8 mouse cellular contexts compared by ENCODE assay signal in the genomic region with DNA sequence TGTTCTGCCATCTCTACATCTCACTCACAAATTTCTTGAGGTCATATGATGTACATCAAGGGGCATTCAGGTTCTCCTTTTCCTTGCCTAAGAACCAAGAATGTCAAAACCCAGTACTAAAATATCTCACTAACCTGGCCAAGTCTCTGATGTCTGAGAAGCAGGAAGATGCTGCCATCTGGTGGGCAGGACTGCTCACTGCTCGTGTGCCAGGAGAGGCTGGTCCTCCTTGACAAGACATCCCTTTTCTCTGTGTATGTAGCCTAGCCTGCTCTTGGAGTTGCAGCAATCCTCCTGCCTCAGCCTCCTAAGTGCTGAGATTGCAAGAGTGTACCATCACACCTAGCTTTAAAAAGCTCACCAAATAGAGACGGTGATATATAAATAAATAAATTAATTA. TPM values are rescaled to one million over a fixed set of nuclear protein-coding genes. Genes with fewer than 3 reads are reported as not detected.
DNase-seq lines count a peak whose midpoint lies in the region; ATAC-seq and TF ChIP-seq lines count a peak whose summit lies in the region.

No protein-coding gene starts in this region.

- peak; percentile 66 to 71 for DNase-seq in adrenal gland, adult 18-20 months (ENCODE audit: low spot score in 2 of 2)
- DNase-seq in embryo, embryonic 10 days (ENCODE audit: low spot score) = peak; percentile 89
- peak; percentile 52 to 58 for DNase-seq in gastrocnemius, postnatal 36 days
- DNase-seq in layer of hippocampus, adult 18-20 months (ENCODE audit: low spot score in 2 of 2) = peak; percentile 62 to 89
- peak; percentile 76 for DNase-seq in right cerebral cortex, adult 18-20 months
- DNase-seq in urinary bladder, postnatal 25 days (ENCODE audit: low spot score) = peak; percentile 52

- no peaks in the 10 kb centered on the region for H3K9me3 ChIP-seq in ES-Bruce4 (replicated peaks; ENCODE audit: control insufficient read depth, insufficient read depth, low read length, poor library complexity, severe bottlenecking)
- H3K9me3 ChIP-seq in lung, embryonic 16.5 days (ENCODE audit: control insufficient read depth, low read length) = no peaks in the 10 kb centered on the region

- TF ChIP-seq EP300 in ES-Bruce4 (IDR thresholded peaks at IDR 0.05; ENCODE audit: insufficient read depth, low read depth, low read length) = no peak

- H3K27ac ChIP-seq in ES-Bruce4 (ENCODE audit: insufficient read depth, low read length) = no peak overlapping the region
- H3K27ac ChIP-seq in lung, embryonic 16.5 days (ENCODE audit: low read length) = no peak overlapping the region

- H3K36me3 ChIP-seq in ES-Bruce4 (ENCODE audit: control insufficient read depth, insufficient read depth, low read length, poor library complexity, severe bottlenecking) = peaks cover 25% of the 10 kb centered on the region
- peaks cover 47% of the 10 kb centered on the region for H3K36me3 ChIP-seq in lung, embryonic 16.5 days (ENCODE audit: control insufficient read depth, insufficient read depth, low read length)

- intact Hi-C loops in gastrocnemius, postnatal 36 days (cut with DNase I) = loop anchor here (2.0 to 5.0 kb wide), 3 partner anchors 99 to 186 kb away; no protein-coding TSS in a partner anchor

- peak; percentile 57; the same call in 1 of the 2 replicates for ATAC-seq in lung, embryonic 16.5 days (ENCODE audit: low read depth)

- H3K4me1 ChIP-seq in ES-Bruce4 (ENCODE audit: control insufficient read depth, insufficient read depth, low read length) = no peaks in the 10 kb centered on the region
- H3K4me1 ChIP-seq in lung, embryonic 16.5 days (replicated peaks; ENCODE audit: control insufficient read depth, insufficient read depth, low read length) = no peaks in the 10 kb centered on the region

- TF ChIP-seq CTCF in ES-Bruce4 (IDR thresholded peaks at IDR 0.05; ENCODE audit: low read depth, low read length) = peak; percentile 94

- H3K4me2 ChIP-seq in lung, embryonic 16.5 days (ENCODE audit: low read depth, low read length) = no peak overlapping the region

- H3K9ac ChIP-seq in ES-Bruce4 (ENCODE audit: low read depth, poor library complexity, severe bottlenecking) = no peak overlapping the region
- no peak overlapping the region for H3K9ac ChIP-seq in lung, embryonic 16.5 days (ENCODE audit: low read length)

- no peak for TF ChIP-seq POLR2A in ES-Bruce4 (IDR thresholded peaks at IDR 0.05; ENCODE audit: insufficient read depth, low read length)

- 38% methylated on average over 2 of the region's 2 CpGs for WGBS in lung, embryonic 16.5 days

- no peak overlapping the region for H3K4me3 ChIP-seq in ES-Bruce4 (ENCODE audit: low read depth, low read length)
- no peak overlapping the region for H3K4me3 ChIP-seq in lung, embryonic 16.5 days (ENCODE audit: low read length)

- H3K27me3 ChIP-seq in ES-Bruce4 (ENCODE audit: control insufficient read depth, insufficient read depth, low read length, poor library complexity, severe bottlenecking) = no peaks in the 10 kb centered on the region
- H3K27me3 ChIP-seq in lung, embryonic 16.5 days (ENCODE audit: control insufficient read depth, insufficient read depth, low read depth, low read length) = no peaks in the 10 kb centered on the region

RNA-seq across cellular contexts. Expression of a gene that starts 11.9 kb away (rescaled TPM):
- polyA plus RNA-seq in ES-Bruce4 (2011; ENCODE audit: insufficient read depth, insufficient read length, low read depth, missing spikeins) = 99.6 and 101 TPM in 2 replicates
- 10 to 100 TPM; 44.5 to 48.5 TPM for total RNA-seq in adrenal gland, adult 18-20 months (2021)
- total RNA-seq in gastrocnemius, postnatal 36 days (2021) = 10 to 100 TPM; 10.4 to 12.2 TPM
- total RNA-seq in layer of hippocampus, adult 18-20 months (2021) = 10 to 100 TPM; 56.8 to 58.9 TPM
- polyA plus RNA-seq in lung, embryonic 16.5 days (2015; fragmentation: Nextera tagmentation; extraction: Ambion mirVana) = 57.9 and 64.5 TPM in 2 replicates

RNA-seq across cellular contexts. Expression of a gene that starts 12.0 kb away (rescaled TPM):
- polyA plus RNA-seq in ES-Bruce4 (2011; ENCODE audit: insufficient read depth, insufficient read length, low read depth, missing spikeins) = 39.5 and 47.3 TPM in 2 replicates
- total RNA-seq in adrenal gland, adult 18-20 months (2021) = 10 to 100 TPM; 24.6 to 31.4 TPM
- 10 to 100 TPM in 1 of 2 experiments, 1 to 10 TPM in 1; 8.7 to 10.8 TPM for total RNA-seq in gastrocnemius, postnatal 36 days (2021)
- 10 to 100 TPM; 17.8 to 19.1 TPM for total RNA-seq in layer of hippocampus, adult 18-20 months (2021)
- polyA plus RNA-seq in lung, embryonic 16.5 days (2015; fragmentation: Nextera tagmentation; extraction: Ambion mirVana) = 38.9 and 41.4 TPM in 2 replicates
